Mouse (Mus musculus) mouse trophoblast stem cell (cell line): Measurements from ENCODE around the gene Map1lc3b.

Experiments used
- in situ Hi-C, 2 experiments: fragments of 300-500 bp; cut with MseI, MboI; formaldehyde crosslinking; loops; 2 replicates in 1 of 2; 3 replicates in 1 of 2; pipeline ENCODE4 v1.15.1; 2025

Gene Map1lc3b

GRCm38 (mm10) chr8:121590203-121591177 lies at the start of gene Map1lc3b:
TSS of gene Map1lc3b (plus strand) at chr8:121590361.
- in situ Hi-C loops, result loop anchor here in 1 of 2 experiments (10.0 kb wide), 1 partner anchor 46 kb away; the partner anchor contains the start of gene 1700018B08Rik

DNA sequence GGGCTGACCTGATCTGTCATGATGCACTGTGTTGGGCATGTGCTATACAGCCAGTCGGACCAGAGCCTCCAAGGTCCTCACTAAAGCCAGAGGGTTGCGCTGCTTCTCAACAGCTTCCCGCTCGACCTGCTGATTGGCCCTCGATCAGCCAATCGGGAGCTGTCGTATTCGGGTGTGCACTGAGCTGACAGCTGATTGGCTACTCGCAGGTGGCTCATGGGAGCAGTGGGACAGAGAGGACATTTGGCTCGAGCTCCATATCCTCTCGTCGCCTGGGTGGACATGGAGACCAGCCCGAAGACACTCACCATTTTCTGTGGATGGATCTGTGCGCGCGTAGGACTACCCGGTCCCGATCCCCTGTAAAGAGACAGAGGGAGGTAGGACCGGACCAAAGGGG lies 48.3 kb upstream of the Map1lc3b start:
- in situ Hi-C loops, result loop anchor here in 1 of 2 experiments (10.0 kb wide), 1 partner anchor 53 kb away; the partner anchor contains the start of gene Map1lc3b

DNA sequence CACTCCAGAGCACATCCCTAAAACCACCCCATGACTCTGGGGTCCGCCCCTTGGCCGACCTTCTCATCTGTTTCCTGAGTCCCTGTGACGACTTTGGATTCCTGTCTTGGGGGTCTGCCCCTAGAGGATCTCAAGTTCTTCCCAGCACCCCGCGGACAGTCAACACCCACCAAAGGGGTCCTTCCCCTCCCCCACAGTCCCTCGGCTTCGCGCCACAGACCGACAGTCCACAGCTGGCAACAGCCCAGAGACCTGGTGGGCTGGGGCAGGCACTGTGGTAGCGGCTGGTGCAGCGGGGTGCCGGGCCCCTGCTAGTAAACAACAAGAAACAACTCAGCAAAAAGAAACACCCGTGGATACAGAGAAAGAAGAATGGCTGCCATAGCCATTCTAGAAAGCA lies 47.3 kb upstream of the Map1lc3b start:
- in situ Hi-C loops, result loop anchor here in 1 of 2 experiments (10.0 kb wide), 1 partner anchor 52 kb away; the partner anchor contains the start of gene Map1lc3b

DNA sequence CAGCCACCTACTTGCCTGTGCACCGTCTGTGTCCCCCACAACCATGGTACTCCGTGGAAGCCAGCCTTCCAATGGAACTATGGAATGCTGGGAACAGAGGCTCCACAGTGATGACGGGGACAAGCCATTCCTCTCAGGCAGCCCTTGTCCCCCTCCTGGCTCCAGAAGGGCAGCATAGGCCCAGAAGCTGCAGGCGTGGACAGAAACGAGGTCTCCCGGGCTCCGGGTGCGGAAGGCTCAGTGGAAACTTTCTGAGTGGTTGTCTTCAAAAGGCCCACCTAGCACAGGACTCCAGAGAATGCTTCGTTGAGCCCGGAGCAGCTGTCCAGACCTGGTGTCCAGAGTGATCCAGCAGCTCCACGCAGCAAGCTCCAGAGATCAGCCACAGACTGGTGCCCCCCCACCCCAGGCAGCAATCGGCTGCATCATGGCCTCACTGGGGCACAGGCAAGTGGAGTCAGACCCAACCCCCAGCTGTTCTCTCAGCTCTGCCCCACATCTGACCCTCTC lies 45.8 kb upstream of the Map1lc3b start, which contains the start of gene 1700018B08Rik:
1700018B08Rik (minus strand) TSS at position 45 of the 510 bp plus-strand sequence.
- in situ Hi-C loops, result loop anchor here in 1 of 2 experiments (10.0 kb wide), 1 partner anchor 50 kb away; the partner anchor contains the start of gene Map1lc3b

GRCm38 (mm10) chr8:121544936-121545335 lies 45.2 kb upstream of the Map1lc3b start:
- in situ Hi-C loops, result loop anchor here (5.0 to 10.0 kb wide), 2 partner anchors 50 to 52 kb away; partner anchors contain the start of gene Map1lc3b (in 1 of the 2)

DNA sequence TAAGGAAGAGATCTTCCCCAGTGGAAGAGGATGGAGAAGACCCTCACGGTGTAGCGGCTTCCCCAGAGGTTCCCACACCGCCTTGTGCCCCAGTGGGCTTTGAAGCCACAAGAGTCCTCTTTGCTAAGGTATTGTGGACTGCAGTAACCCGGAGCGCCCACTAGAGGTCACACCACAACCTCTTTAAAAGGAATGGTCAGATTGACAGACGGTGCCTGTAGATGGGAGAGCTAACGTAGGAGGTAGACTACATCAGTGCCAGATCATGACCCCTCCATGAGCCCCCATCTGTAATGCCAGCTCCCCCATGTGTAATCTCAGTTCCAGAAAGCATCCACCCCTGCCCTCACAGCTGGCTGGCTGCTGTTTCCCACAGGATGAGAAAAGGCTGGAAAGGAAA lies 43.0 kb upstream of the Map1lc3b start:
- in situ Hi-C loops, result loop anchor here (5.0 to 10.0 kb wide), 2 partner anchors 48 to 50 kb away; partner anchors contain the start of gene Map1lc3b (in 1 of the 2)

DNA sequence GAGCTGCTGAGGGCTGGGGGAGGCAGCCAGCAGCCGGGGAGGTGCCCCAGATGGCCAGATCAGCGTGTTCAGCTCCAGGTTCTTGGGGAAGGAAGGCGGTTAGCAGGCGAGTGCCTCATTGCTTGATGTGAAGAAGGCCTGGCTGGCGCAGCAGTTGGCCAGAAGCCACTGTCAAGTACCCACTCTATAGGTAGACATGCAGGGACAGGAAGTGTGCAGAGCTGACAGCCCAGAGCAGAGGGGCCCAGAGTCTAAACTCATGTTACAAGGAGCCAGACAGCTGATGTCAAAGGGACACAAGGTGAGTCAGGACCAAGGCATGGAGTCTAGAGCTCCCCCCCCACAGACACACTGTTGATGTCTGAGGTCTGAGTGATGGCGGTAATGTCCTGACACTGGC lies 40.1 kb upstream of the Map1lc3b start:
- in situ Hi-C loops, result no loop called here

GRCm38 (mm10) chr8:121551065-121551985 lies 38.8 kb upstream of the Map1lc3b start:
- in situ Hi-C loops, result no loop called here

- in situ Hi-C loops, result no loop called here
These were observed 37.7 kb upstream of the Map1lc3b start for GRCm38 (mm10) chr8:121552506-121552905.

- in situ Hi-C loops, result no loop called here
These were observed 36.2 kb upstream of the Map1lc3b start for GRCm38 (mm10) chr8:121553831-121554475.

- in situ Hi-C loops, result no loop called here
These were observed 32.4 kb upstream of the Map1lc3b start for GRCm38 (mm10) chr8:121557746-121558145.

DNA sequence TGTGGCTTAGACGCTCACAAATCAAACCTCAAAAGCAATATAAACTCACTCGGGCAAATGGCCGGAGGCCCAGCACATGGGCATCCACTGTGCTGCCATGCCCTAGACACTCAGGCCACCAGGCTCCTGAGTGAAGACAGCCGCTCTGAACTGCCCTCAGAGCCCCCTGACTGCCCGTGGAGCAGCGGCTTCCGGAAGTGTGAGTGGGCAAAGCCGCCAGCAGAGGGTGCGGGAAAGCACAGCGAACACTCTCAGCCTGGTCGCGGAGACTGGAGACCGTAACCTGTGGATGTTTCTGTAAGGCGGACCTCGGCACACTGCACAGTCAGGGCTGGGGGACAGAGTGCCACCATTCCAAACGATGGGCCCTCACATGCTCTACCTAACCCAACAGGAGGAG lies 31.6 kb upstream of the Map1lc3b start:
- in situ Hi-C loops, result no loop called here

GRCm38 (mm10) chr8:121559801-121560200 lies 30.4 kb upstream of the Map1lc3b start:
- in situ Hi-C loops, result no loop called here

GRCm38 (mm10) chr8:121560432-121561100 lies 29.6 kb upstream of the Map1lc3b start:
- in situ Hi-C loops, result no loop called here

- in situ Hi-C loops, result no loop called here
These were observed 28.4 kb upstream of the Map1lc3b start for GRCm38 (mm10) chr8:121561636-121562345.

DNA sequence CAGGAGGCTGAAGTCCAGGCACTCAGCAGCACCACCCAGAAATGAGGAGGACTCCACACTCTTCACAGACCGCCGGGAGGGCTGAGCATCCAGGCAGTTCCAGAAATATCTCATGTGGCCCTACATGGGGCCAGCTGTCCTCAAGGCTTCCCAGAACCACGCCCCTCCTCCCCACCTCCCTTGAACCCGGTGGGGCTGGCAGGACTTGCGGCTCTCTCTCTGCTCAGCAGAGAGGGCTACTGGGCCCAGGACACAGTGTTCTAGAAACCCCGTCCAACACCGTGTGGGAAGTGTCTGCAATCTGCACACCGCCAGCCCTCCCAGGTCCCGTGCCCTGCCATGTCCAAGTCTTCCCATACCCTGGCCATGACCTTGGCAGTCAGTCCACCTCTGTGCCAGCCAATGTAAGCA lies 27.2 kb upstream of the Map1lc3b start:
- in situ Hi-C loops, result no loop called here

DNA sequence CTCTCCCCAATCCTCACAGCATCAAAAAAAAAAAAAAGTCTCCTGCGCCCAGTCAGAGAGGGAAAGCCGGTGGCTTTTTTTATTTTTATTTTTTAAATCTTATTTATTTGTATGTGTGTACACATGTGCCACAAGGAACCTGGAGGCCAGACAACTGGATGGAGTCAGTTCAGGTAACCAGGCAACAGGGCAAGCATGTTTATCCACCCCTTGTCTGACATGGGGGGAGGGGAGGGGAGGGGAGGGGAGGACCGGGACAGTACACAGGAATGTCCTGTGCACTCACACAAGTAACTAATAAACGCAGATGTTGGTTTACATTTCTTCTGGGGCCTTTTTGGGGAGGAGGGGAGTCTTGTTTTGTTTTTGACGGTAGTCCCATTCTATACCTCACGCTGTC lies 26.5 kb upstream of the Map1lc3b start:
- in situ Hi-C loops, result no loop called here

DNA sequence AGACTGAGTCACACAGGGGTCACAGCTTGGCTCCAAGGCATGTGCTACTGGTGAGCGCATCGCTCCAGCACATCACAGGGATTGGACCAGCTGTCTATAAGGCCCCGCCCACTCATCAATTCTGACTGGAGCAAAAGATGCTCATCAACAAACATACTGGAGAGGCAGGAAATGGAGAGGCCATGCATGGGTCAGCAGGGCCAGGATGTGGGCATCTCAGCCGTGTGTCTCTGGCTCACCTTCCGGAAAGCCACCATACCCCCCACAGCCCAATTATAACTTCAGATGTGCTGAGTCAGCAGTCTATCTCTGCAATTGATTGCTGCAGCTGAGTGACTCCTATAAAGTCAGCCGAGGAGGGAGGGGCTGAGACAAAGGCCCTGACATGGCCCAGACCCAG lies 21.8 kb upstream of the Map1lc3b start:
- in situ Hi-C loops, result no loop called here

DNA sequence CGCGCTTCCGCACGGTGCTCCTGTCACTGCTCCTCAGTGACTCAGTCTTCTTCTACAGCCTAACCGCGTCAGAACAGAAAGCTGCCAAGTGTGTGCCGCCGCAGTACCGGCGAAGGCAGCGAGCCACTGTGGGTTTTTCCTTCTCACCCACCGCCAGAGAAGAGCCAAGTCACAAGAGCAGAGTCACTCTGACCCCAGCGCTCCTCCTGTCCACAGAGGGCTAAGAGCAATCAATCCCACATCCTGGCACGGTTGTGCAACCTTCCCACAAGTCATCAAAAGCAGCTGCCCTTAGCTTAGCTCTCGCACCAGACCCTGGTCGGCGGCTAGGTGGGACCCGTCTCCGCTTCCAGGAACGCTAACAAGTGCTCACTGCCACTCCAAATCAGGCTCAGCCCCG lies 19.8 kb upstream of the Map1lc3b start:
- in situ Hi-C loops, result no loop called here
